Mouse (Mus musculus): ENCODE results near the gene Sertad1.
A peak's percentile ranks its signal among the peaks of the same experiment; 100 is the strongest.

The Sertad1 gene

DNA sequence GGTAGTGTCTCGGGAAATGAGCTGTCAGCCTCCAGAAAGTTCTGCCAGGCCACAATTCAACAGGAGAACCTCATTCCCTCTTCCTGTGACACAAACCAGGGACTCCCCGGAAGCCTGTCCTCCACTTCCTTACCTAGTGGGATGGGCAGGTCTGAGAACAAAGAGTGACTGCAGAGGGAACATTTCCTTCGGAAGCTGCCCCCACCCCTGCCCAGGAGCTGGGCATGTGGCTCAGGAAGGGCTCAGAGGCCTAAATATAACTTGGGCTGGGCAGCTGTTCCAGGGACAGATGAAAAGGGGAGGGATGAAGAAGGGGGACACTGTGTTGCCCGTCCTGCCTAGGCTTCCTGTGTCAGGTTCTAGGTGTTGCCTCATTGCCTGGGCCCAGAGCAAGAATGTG is 14.9 kb downstream of the Sertad1 start:
- no peak for DNase-seq (ENCODE audit: low spot score)

GRCm38 (mm10) chr7:27506765-27507370 is 20.2 kb downstream of the Sertad1 start:
- DNase-seq (ENCODE audit: low spot score): no peak

DNA sequence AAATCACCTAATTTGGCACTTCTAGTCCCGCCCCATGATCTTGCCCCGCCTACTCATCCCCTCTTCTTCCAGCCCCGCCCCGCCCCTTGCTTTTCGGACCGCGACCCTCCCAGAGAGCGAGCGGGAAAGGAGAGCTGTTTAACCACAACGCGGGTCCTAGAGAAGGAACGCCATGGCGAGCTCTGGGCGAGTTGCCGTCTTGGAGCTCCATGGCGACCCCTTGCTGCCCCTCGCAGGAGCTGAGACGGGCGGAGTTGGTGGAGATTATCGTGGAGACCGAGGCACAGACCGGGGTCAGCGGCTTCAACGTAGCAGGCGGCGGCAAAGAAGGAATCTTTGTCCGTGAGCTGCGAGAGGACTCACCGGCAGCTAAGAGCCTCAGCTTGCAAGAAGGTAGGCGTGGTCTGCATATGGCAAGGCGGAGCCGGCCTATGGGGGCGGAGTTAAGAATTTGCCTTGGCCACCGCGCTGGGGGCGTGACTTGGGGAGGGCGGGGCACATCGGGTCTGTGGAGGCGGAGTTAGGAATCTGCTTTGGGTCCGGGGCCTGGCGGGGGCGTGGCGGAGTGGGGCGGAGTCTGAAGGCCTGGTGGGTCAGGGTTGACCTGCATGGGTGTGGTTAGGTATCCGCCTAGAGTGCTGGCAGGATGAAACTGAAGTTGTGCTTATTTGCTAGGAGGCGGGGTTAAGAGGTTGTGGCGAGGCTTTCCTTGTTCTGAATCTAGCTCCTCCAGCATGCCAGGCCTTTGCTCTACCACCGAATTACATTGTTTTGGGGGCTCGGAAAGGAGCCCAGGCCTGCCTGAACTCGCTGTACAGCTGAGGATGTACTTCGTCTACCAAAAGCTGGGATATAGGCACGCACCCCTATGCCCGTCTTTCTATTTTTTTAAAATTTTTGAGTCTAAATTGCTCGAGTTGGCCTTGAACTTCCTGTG is 21.3 kb downstream of the Sertad1 start:
- peak; percentile 97 for DNase-seq (ENCODE audit: low spot score)

- no peak for DNase-seq (ENCODE audit: low spot score)
Observed at GRCm38 (mm10) chr7:27508648-27509005, 21.9 kb downstream of the Sertad1 start.

DNA sequence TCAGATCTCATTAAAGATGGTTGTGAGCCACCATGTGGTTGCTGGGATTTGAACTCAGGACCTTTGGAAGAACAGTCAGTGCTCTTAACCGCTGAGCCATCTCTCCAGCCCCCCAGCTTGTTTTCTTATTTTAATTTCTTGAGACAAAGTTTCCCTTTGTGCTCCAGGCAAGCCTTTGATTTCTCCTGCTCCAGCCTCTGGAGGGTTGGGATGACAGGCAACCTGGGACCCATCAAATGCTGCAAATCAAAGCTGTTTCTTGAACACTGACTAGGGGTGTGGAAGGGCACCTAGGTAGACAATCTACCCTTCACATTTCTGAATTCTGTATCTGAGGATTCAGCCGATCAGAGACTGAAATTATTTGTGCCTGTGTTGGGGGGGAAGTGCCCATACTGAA is 24.1 kb downstream of the Sertad1 start:
- no peak for DNase-seq (ENCODE audit: low spot score)

DNA sequence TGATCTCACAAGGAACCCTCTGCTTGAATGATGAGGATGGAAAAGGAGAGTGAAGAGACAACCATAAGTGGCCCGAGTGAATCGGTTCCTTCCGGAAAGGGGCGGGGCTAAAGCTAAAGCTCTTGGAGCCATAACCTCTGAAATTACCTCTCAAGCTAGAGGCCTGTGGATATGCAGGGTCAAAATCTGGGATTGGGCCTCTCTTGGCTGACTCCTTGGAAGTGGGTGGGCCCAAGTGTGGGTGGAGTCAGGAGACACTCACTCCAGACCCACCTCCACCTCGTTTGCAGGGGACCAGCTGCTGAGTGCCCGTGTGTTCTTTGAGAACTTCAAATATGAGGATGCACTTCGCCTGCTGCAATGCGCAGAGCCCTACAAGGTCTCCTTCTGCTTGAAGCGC is 28.3 kb downstream of the Sertad1 start:
- no peak for DNase-seq (ENCODE audit: low spot score)

DNA sequence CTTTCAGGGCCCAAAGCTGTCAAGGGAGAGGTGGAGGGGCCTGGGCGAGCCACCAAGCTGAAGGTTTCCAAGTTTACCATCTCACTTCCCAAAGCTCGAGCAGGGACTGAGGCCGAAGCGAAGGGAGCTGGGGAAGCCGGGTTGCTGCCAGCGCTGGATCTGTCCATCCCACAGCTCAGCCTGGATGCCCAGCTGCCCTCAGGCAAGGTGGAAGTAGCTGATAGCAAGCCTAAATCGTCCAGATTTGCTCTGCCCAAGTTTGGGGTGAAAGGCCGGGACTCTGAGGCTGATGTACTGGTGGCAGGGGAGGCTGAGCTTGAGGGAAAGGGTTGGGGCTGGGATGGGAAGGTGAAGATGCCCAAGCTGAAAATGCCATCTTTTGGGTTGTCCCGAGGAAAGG is 31.6 kb downstream of the Sertad1 start:
- no peak for DNase-seq (ENCODE audit: low spot score)

DNA sequence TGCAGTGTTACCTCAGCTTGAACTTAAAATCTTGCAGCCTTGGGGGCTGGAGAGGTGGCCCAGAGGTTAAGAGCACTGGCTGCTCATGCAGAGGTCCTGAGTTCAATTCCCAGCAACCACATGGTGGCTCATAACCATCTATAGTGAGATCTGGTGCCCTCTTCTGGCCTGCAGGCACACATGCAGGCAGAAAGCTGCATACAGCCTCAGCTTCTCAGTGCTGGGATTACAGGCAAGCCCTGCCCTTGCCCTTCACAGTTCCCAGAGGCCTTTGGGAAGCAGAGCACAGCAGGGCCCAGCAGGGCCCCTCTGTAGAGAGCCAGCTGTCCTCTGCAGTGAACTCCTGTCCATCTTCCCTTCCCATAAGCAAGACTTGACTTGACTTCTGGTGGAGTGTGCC is 33.4 kb downstream of the Sertad1 start:
- no peak for DNase-seq (ENCODE audit: low spot score)

DNA sequence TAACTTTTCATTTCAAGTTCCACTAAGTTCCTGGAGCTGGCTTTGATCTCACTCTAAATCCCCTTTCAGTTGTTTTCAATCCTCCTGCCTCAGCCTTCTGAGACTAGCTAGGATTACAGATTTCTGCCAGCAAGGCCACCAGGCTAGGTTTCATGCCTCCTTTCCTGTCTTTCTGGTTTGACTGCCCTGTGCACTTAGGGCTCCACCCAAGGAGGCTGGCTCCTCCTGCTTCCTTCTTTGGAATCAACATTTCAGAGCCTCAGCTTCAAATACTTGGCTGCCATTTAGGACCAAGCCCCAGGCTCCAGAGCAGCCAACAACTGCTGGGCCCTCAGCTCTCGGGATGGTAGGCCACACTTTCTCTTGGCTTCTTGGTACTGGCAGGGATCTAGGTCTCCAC is 33.9 kb downstream of the Sertad1 start:
- DNase-seq (ENCODE audit: low spot score): no peak

DNA sequence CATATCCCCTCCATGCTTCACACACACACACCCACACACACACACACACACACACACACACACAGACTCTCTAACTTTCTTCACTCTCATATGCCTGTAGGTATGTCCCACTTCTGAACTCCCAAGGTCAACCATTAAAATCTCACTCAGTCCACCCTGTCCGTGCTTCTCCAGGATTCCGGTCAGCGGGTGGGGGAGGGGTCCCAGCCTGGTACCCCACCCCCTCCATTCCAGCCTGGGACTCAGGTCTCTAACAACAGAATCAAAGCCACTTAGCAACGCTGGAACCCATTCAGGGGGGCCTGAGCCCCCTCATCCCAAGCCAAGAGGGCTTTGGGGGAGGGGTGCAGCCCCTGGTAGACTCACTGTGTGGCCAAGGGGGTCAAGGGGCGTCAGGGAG is 36.3 kb downstream of the Sertad1 start, which contains the start of gene Hipk4:
Gene Hipk4, plus strand, starts transcription at position 301 of the 400 bp plus-strand sequence.
- DNase-seq (ENCODE audit: low spot score): no peak

DNA sequence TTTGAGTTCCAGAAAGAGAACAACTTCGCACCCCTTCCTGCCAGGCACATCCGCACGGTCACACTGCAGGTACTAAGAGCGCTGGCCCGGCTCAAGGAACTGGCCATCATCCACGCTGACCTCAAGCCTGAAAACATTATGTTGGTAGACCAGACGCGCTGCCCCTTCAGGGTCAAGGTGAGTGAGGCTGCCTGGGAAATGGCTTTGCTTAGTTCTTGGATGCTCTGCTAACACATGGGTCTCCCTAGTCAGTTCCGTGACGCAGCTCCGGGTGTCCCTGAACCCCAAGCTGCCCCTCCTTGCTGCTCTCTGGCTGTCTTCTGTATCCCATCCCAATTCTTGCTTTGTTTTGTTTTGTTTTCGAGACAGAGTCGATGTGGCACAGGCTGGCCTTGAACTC is 37.1 kb downstream of the Sertad1 start:
- no peak for DNase-seq (ENCODE audit: low spot score)

GRCm38 (mm10) chr7:27526039-27526827 is 39.5 kb downstream of the Sertad1 start:
- peak; percentile 41 for DNase-seq (ENCODE audit: low spot score)

GRCm38 (mm10) chr7:27529070-27529469 is 42.4 kb downstream of the Sertad1 start:
- no peak for DNase-seq (ENCODE audit: low spot score)

- DNase-seq (ENCODE audit: low spot score): no peak
Observed at GRCm38 (mm10) chr7:27530937-27531336, 44.2 kb downstream of the Sertad1 start.

DNA sequence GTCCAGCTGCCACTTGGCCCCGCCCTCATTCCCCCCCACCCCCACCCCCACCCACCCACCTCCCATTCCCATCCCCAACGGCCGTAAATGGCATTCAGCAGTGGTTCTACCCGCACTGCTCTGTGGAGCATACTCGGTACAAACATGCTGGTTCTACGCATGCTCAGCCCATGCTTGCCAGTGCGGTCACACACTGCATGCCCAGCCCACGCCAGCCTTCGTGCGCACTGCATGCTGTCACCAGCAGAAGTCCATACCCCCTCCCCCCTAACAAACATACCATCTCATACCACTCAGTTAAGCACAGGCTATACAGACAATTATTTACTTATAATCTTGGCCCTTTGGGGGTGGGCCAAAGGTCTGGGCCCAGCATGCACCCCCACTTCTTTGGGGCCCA is 45.0 kb downstream of the Sertad1 start:
- DNase-seq (ENCODE audit: low spot score): no peak

DNA sequence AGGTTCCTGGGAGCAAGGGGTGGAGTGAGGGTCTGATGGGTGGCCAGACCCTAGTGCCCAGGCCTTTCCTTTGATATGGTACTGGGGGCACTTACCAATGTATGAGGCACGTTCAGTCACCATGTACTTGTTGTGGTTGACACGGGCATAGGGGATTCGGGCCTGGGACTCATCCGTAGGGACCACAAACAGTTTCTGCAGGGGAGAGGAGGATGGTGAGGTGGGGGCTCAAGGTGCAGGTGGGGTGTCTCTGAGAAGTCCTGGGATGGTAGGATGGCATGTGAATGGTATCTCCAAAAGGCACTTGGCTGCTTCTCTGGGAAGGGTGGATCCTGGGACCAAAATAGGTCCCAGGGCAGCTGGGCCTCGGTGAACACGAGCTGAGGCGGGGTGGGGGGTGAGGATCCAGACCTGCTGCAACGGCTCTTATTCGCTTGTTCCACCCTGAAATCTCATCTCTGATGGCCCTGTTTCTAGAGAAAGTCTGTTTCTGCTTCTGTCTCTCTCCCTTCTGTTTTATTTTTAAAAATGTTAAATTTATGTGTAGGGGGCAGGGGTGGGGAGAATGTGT is 45.9 kb downstream of the Sertad1 start:
- DNase-seq (ENCODE audit: low spot score): no peak

GRCm38 (mm10) chr7:27535386-27535785 is 48.7 kb downstream of the Sertad1 start:
- no peak for DNase-seq (ENCODE audit: low spot score)

GRCm38 (mm10) chr7:27536618-27537017 is 49.9 kb downstream of the Sertad1 start:
- no peak for DNase-seq (ENCODE audit: low spot score)

- DNase-seq (ENCODE audit: low spot score): no peak
Observed at GRCm38 (mm10) chr7:27537998-27538397, 51.3 kb downstream of the Sertad1 start.

- DNase-seq (ENCODE audit: low spot score): no peak
Observed at GRCm38 (mm10) chr7:27538797-27539196, 52.1 kb downstream of the Sertad1 start.

All from ovary, postnatal 10 days (tissue).